ENCODE assay signal across 8 mouse cellular contexts in the genomic region with DNA sequence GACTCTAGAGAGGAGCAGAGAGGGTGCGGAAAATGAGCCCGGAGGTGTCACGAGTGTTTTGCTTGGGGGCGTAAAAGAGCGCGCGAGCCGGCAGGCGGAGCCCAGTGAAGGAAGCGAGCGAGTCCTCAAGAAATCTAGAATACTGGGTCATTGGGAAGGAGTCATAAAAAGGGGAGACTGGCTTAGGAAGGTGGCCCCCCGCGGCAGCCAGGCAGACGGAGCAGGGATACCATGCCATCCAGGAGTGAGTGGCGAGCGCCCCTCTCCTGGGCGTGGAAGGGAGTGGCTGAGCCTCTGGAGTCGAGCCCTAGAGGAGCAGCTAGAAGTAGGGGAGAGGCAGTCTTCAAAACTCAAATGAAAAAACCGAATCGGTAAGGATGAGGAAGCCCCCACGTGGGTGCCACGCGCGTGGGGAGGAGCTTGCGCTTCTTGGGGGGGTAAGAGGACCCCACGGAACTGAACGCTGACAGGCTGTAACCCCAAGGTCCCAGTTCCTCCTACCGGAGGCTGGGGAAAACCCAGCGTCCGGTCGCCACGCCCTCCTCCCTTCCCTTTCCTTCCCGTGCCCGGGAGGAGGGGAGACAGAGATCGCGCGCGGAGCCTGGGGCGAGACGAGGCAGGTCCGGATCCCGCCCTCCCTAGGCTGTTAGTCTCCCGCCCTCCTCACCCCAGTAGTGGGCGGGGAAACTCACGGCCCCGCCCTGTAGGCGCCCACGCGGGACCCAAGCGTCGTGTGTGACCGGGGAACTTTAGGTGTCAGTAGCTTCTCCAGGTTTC. TPM values are rescaled to one million over a fixed set of nuclear protein-coding genes. Genes with fewer than 3 reads are reported as not detected.
DNase-seq lines count a peak whose midpoint lies in the region; ATAC-seq and TF ChIP-seq lines count a peak whose summit lies in the region.

No protein-coding gene starts in this region.

- DNase-seq in gastrocnemius, adult 18-20 months (ENCODE audit: low spot score), result peak; percentile 67
- peak; percentile 25 for DNase-seq in hindbrain, postnatal 0 days (ENCODE audit: low spot score)
- peak; percentile 47 for DNase-seq in neural tube, embryonic 11.5 days (ENCODE audit: low spot score)
- peak; percentile 84 for DNase-seq in thymus, postnatal 4 days
- no peak for DNase-seq in layer of hippocampus, adult 8-10 months (ENCODE audit: low spot score in 2 of 2)

- peak overlapping the region; percentile 86 for H3K4me2 ChIP-seq in hindbrain, postnatal 0 days (ENCODE audit: low read depth, low read length)
- peak overlapping the region; percentile 92 for H3K4me2 ChIP-seq in liver, embryonic 15.5 days
- H3K4me2 ChIP-seq in neural tube, embryonic 11.5 days (ENCODE audit: low read depth), result peak overlapping the region; percentile 57

- peak; percentile 44; the same call in 1 of the 2 replicates for ATAC-seq in hindbrain, postnatal 0 days
- peak; percentile 80 for ATAC-seq in liver, embryonic 15.5 days (ENCODE audit: insufficient read depth)
- no peak; the same call in 1 of the 2 replicates for ATAC-seq in neural tube, embryonic 11.5 days (ENCODE audit: insufficient read depth, low FRiP score, low TSS enrichment)

- peaks cover under 1% of the 10 kb centered on the region for H3K4me1 ChIP-seq in ES-Bruce4 (ENCODE audit: control insufficient read depth, insufficient read depth, low read length)
- peaks cover 7% of the 10 kb centered on the region for H3K4me1 ChIP-seq in bone marrow, adult 2 months (ENCODE audit: control insufficient read depth, insufficient read depth, low read length)
- H3K4me1 ChIP-seq in hindbrain, postnatal 0 days (ENCODE audit: insufficient read depth, low read length), result peaks cover 11% of the 10 kb centered on the region; the same call in 1 of the 2 replicates
- peaks cover 85% of the 10 kb centered on the region for H3K4me1 ChIP-seq in liver, embryonic 15.5 days (replicated peaks)
- H3K4me1 ChIP-seq in neural tube, embryonic 11.5 days (ENCODE audit: control insufficient read depth, insufficient read depth, low read length), result peaks cover 9% of the 10 kb centered on the region

- TF ChIP-seq EP300 in ES-Bruce4 (IDR thresholded peaks at IDR 0.05; ENCODE audit: insufficient read depth, low read depth, low read length), result no peak

- no peaks in the 10 kb centered on the region for H3K9me3 ChIP-seq in ES-Bruce4 (replicated peaks; ENCODE audit: control insufficient read depth, insufficient read depth, low read length, poor library complexity, severe bottlenecking)
- no peaks in the 10 kb centered on the region for H3K9me3 ChIP-seq in hindbrain, postnatal 0 days (ENCODE audit: low read length)
- no peaks in the 10 kb centered on the region for H3K9me3 ChIP-seq in liver, embryonic 15.5 days (replicated peaks)
- H3K9me3 ChIP-seq in neural tube, embryonic 11.5 days (ENCODE audit: control insufficient read depth, low read length), result no peaks in the 10 kb centered on the region

- H3K27ac ChIP-seq in ES-Bruce4 (ENCODE audit: insufficient read depth, low read length), result no peak overlapping the region
- H3K27ac ChIP-seq in bone marrow, adult 2 months (ENCODE audit: control insufficient read depth, insufficient read depth, low read depth, low read length, poor library complexity), result peak overlapping the region; percentile 95
- H3K27ac ChIP-seq in hindbrain, postnatal 0 days, result peak overlapping the region; percentile 26; the same call in 1 of the 2 replicates
- H3K27ac ChIP-seq in liver, embryonic 15.5 days (replicated peaks), result peak overlapping the region; percentile 91
- H3K27ac ChIP-seq in neural tube, embryonic 11.5 days (ENCODE audit: low read depth, low read length), result no peak overlapping the region

- no peak for TF ChIP-seq CTCF in ES-Bruce4 (IDR thresholded peaks at IDR 0.05; ENCODE audit: low read depth, low read length)
- peak; percentile 15; the same call in 1 of the 2 replicates for TF ChIP-seq CTCF in bone marrow, adult 2 months (IDR thresholded peaks at IDR 0.05; ENCODE audit: control insufficient read depth, insufficient read depth, low read length)
- TF ChIP-seq CTCF in hindbrain, postnatal 0 days (IDR thresholded peaks at IDR 0.05; ENCODE audit: low read depth), result peak; percentile 2; the same call in 1 of the 2 replicates

- H3K27me3 ChIP-seq in ES-Bruce4 (ENCODE audit: control insufficient read depth, insufficient read depth, low read length, poor library complexity, severe bottlenecking), result no peaks in the 10 kb centered on the region
- H3K27me3 ChIP-seq in hindbrain, postnatal 0 days (ENCODE audit: insufficient read depth, low read length), result peaks cover 38% of the 10 kb centered on the region
- H3K27me3 ChIP-seq in liver, embryonic 15.5 days, result no peaks in the 10 kb centered on the region
- peaks cover 56% of the 10 kb centered on the region for H3K27me3 ChIP-seq in neural tube, embryonic 11.5 days (ENCODE audit: control insufficient read depth, insufficient read depth, low read length)

- peak overlapping the region; percentile 95 for H3K4me3 ChIP-seq in ES-Bruce4 (ENCODE audit: low read depth, low read length)
- peak overlapping the region; percentile 96 for H3K4me3 ChIP-seq in bone marrow, adult 2 months (replicated peaks; ENCODE audit: control insufficient read depth, low read depth, low read length)
- H3K4me3 ChIP-seq in hindbrain, postnatal 0 days (ENCODE audit: low read length), result peak overlapping the region; percentile 45
- peak overlapping the region; percentile 72 for H3K4me3 ChIP-seq in liver, embryonic 15.5 days (replicated peaks)
- peak overlapping the region; percentile 37 for H3K4me3 ChIP-seq in neural tube, embryonic 11.5 days (ENCODE audit: low read depth, low read length)

- no peaks in the 10 kb centered on the region for H3K36me3 ChIP-seq in ES-Bruce4 (ENCODE audit: control insufficient read depth, insufficient read depth, low read length, poor library complexity, severe bottlenecking)
- H3K36me3 ChIP-seq in hindbrain, postnatal 0 days (ENCODE audit: insufficient read depth, low read length), result no peaks in the 10 kb centered on the region
- H3K36me3 ChIP-seq in liver, embryonic 15.5 days (replicated peaks), result peaks cover 22% of the 10 kb centered on the region
- no peaks in the 10 kb centered on the region for H3K36me3 ChIP-seq in neural tube, embryonic 11.5 days (ENCODE audit: control insufficient read depth, insufficient read depth, low read length)

- under 1% methylated on average over 51 of the region's 52 CpGs for WGBS in bone marrow, adult 2 months
- 1% methylated on average over 47 of the region's 52 CpGs for whole genome bisulfite sequencing in hindbrain, postnatal 0 days
- under 1% methylated on average over 51 of the region's 52 CpGs for WGBS in liver, embryonic 15.5 days (ENCODE audit: insufficient replicate concordance)
- WGBS in neural tube, embryonic 11.5 days, result under 1% methylated on average over 44 of the region's 52 CpGs

- H3K9ac ChIP-seq in ES-Bruce4 (ENCODE audit: low read depth, poor library complexity, severe bottlenecking), result peak overlapping the region; percentile 77
- peak overlapping the region; percentile 44 for H3K9ac ChIP-seq in hindbrain, postnatal 0 days (replicated peaks; ENCODE audit: low read length)
- H3K9ac ChIP-seq in liver, embryonic 15.5 days, result peak overlapping the region; percentile 88
- H3K9ac ChIP-seq in neural tube, embryonic 11.5 days (ENCODE audit: low read length), result peak overlapping the region; percentile 35; the same call in 1 of the 2 replicates

- TF ChIP-seq POLR2A in ES-Bruce4 (IDR thresholded peaks at IDR 0.05; ENCODE audit: insufficient read depth, low read length), result no peak
- peak; percentile 53; the same call in 1 of the 2 replicates for TF ChIP-seq POLR2A in bone marrow, adult 2 months (IDR thresholded peaks at IDR 0.05; ENCODE audit: borderline replicate concordance, control insufficient read depth, low read depth, low read length)

RNA-seq across cellular contexts. Expression of gene Tgfb1, which starts 2.2 kb away (rescaled TPM):
- 22.9 and 25.6 TPM in 2 replicates for polyA plus RNA-seq in ES-Bruce4 (2011; ENCODE audit: insufficient read depth, insufficient read length, low read depth, missing spikeins)
- polyA plus RNA-seq in bone marrow, adult 2 months (2011; ENCODE audit: insufficient read depth, insufficient read length, low replicate concordance, missing spikeins), result 53.9 and 75.5 TPM in 2 replicates
- total RNA-seq in gastrocnemius, adult 18-20 months (2021), result 1 to 10 TPM; 3.9 to 7.8 TPM
- total RNA-seq in hindbrain, postnatal 0 days (2014; rRNA removed), result 2.3 and 2.4 TPM in 2 replicates
- 0.76 and 0.98 TPM in 2 replicates for polyA plus RNA-seq in hindbrain, postnatal 0 days (2015; fragmentation: Nextera tagmentation; extraction: Ambion mirVana)
- polyA plus RNA-seq in liver, embryonic 15.5 days (2015; fragmentation: Nextera tagmentation; extraction: Ambion mirVana), result 5.0 and 6.0 TPM in 2 replicates
- polyA plus RNA-seq in neural tube, embryonic 11.5 days (2014; fragmentation: Nextera tagmentation; extraction: Ambion mirVana), result 1.2 and 1.6 TPM in 2 replicates
- 10 to 100 TPM in 2 of 4 experiments, 1 to 10 TPM in 2; 7.2 to 26.4 (median 15.7) TPM for total RNA-seq in layer of hippocampus, adult 8-10 months (2022)

RNA-seq across cellular contexts. Expression of gene B9d2, which starts 8.4 kb away (rescaled TPM):
- polyA plus RNA-seq in ES-Bruce4 (2011; ENCODE audit: insufficient read depth, insufficient read length, low read depth, missing spikeins), result 7.9 and 15.2 TPM in 2 replicates
- polyA plus RNA-seq in bone marrow, adult 2 months (2011; ENCODE audit: insufficient read depth, insufficient read length, low replicate concordance, missing spikeins), result 19.1 and 40.8 TPM in 2 replicates
- total RNA-seq in gastrocnemius, adult 18-20 months (2021), result 1 to 10 TPM; 7.3 to 7.8 TPM
- 29.5 and 51.3 TPM in 2 replicates for total RNA-seq in hindbrain, postnatal 0 days (2014; rRNA removed)
- polyA plus RNA-seq in hindbrain, postnatal 0 days (2015; fragmentation: Nextera tagmentation; extraction: Ambion mirVana), result 50.8 and 55.6 TPM in 2 replicates
- 19.9 and 23.2 TPM in 2 replicates for polyA plus RNA-seq in liver, embryonic 15.5 days (2015; fragmentation: Nextera tagmentation; extraction: Ambion mirVana)
- polyA plus RNA-seq in neural tube, embryonic 11.5 days (2014; fragmentation: Nextera tagmentation; extraction: Ambion mirVana), result 33.4 and 37.2 TPM in 2 replicates
- 10 to 100 TPM; 21.0 to 23.9 (median 21.8) TPM for total RNA-seq in layer of hippocampus, adult 8-10 months (2022)

RNA-seq across cellular contexts. Expression of gene Tmem91, which starts 14.0 kb away (rescaled TPM):
- 3.3 and 3.7 TPM in 2 replicates for polyA plus RNA-seq in ES-Bruce4 (2011; ENCODE audit: insufficient read depth, insufficient read length, low read depth, missing spikeins)
- polyA plus RNA-seq in bone marrow, adult 2 months (2011; ENCODE audit: insufficient read depth, insufficient read length, low replicate concordance, missing spikeins), result 2.9 TPM in 1 of 2 replicates, not detected in the other
- not detected for total RNA-seq in gastrocnemius, adult 18-20 months (2021)
- 62.1 and 115 TPM in 2 replicates for total RNA-seq in hindbrain, postnatal 0 days (2014; rRNA removed)
- 182 and 185 TPM in 2 replicates for polyA plus RNA-seq in hindbrain, postnatal 0 days (2015; fragmentation: Nextera tagmentation; extraction: Ambion mirVana)
- 0.96 and 1.0 TPM in 2 replicates for polyA plus RNA-seq in liver, embryonic 15.5 days (2015; fragmentation: Nextera tagmentation; extraction: Ambion mirVana)
- 1.6 and 1.7 TPM in 2 replicates for polyA plus RNA-seq in neural tube, embryonic 11.5 days (2014; fragmentation: Nextera tagmentation; extraction: Ambion mirVana)
- 10 to 100 TPM; 10.8 to 16.2 (median 15.1) TPM for total RNA-seq in layer of hippocampus, adult 8-10 months (2022)

RNA-seq across cellular contexts. Expression of gene Ccdc97, which starts 29.9 kb away (rescaled TPM):
- 43.4 and 46.9 TPM in 2 replicates for polyA plus RNA-seq in ES-Bruce4 (2011; ENCODE audit: insufficient read depth, insufficient read length, low read depth, missing spikeins)
- 33.4 and 65.4 TPM in 2 replicates for polyA plus RNA-seq in bone marrow, adult 2 months (2011; ENCODE audit: insufficient read depth, insufficient read length, low replicate concordance, missing spikeins)
- 10 to 100 TPM; 42.1 to 43.5 TPM for total RNA-seq in gastrocnemius, adult 18-20 months (2021)
- 41.2 and 43.1 TPM in 2 replicates for total RNA-seq in hindbrain, postnatal 0 days (2014; rRNA removed)
- polyA plus RNA-seq in hindbrain, postnatal 0 days (2015; fragmentation: Nextera tagmentation; extraction: Ambion mirVana), result 23.1 and 26.6 TPM in 2 replicates
- 9.7 and 10.6 TPM in 2 replicates for polyA plus RNA-seq in liver, embryonic 15.5 days (2015; fragmentation: Nextera tagmentation; extraction: Ambion mirVana)
- 35.7 and 39.5 TPM in 2 replicates for polyA plus RNA-seq in neural tube, embryonic 11.5 days (2014; fragmentation: Nextera tagmentation; extraction: Ambion mirVana)
- 10 to 100 TPM; 60.6 to 64.6 (median 62.8) TPM for total RNA-seq in layer of hippocampus, adult 8-10 months (2022)

RNA-seq across cellular contexts. Expression of gene Exosc5, which starts 30.0 kb away (rescaled TPM):
- polyA plus RNA-seq in ES-Bruce4 (2011; ENCODE audit: insufficient read depth, insufficient read length, low read depth, missing spikeins), result 53.7 and 71.1 TPM in 2 replicates
- 21.7 and 39.8 TPM in 2 replicates for polyA plus RNA-seq in bone marrow, adult 2 months (2011; ENCODE audit: insufficient read depth, insufficient read length, low replicate concordance, missing spikeins)
- total RNA-seq in gastrocnemius, adult 18-20 months (2021), result 10 to 100 TPM; 19.9 to 21.3 TPM
- total RNA-seq in hindbrain, postnatal 0 days (2014; rRNA removed), result 27.9 and 33.9 TPM in 2 replicates
- 36.5 and 39.2 TPM in 2 replicates for polyA plus RNA-seq in hindbrain, postnatal 0 days (2015; fragmentation: Nextera tagmentation; extraction: Ambion mirVana)
- 46.1 and 50.8 TPM in 2 replicates for polyA plus RNA-seq in liver, embryonic 15.5 days (2015; fragmentation: Nextera tagmentation; extraction: Ambion mirVana)
- polyA plus RNA-seq in neural tube, embryonic 11.5 days (2014; fragmentation: Nextera tagmentation; extraction: Ambion mirVana), result 49.8 and 54.4 TPM in 2 replicates
- 10 to 100 TPM; 23.1 to 32.2 (median 27.5) TPM for total RNA-seq in layer of hippocampus, adult 8-10 months (2022)

Comparison
In these comparisons a context has a peak if more than half of its experiments do, and no peak if none do; other contexts are left out.
1. H3K27ac ChIP-seq: peak in bone marrow, adult 2 months (single experiment), hindbrain, postnatal 0 days (single experiment) and liver, embryonic 15.5 days (single experiment); none in ES-Bruce4 (single experiment) and neural tube, embryonic 11.5 days (single experiment).
2. H3K4me3 ChIP-seq: peak in every context shown above with its lines; median percentile 96 in bone marrow, adult 2 months; 95 in ES-Bruce4; 72 in liver, embryonic 15.5 days; 45 in hindbrain, postnatal 0 days; 37 in neural tube, embryonic 11.5 days.
3. H3K9ac ChIP-seq: peak in every context shown above with its lines; median percentile 88 in liver, embryonic 15.5 days; 77 in ES-Bruce4; 44 in hindbrain, postnatal 0 days; 35 in neural tube, embryonic 11.5 days.
4. DNase-seq: peak in gastrocnemius, adult 18-20 months (single experiment), hindbrain, postnatal 0 days (single experiment), neural tube, embryonic 11.5 days (single experiment) and thymus, postnatal 4 days (single experiment); none in layer of hippocampus, adult 8-10 months (0 of 2).
5. RNA of gene Tmem91, which starts 14.0 kb away (polyA plus RNA-seq): 182 to 185 TPM in hindbrain, postnatal 0 days; 3.3 to 3.7 TPM in ES-Bruce4, 2.9 TPM in bone marrow, adult 2 months, 1.6 to 1.7 TPM in neural tube, embryonic 11.5 days and 0.96 to 1.0 TPM in liver, embryonic 15.5 days; every median in the first group is over 10 times any median in the second.
6. Peak in every context shown above with its lines, with median percentiles within 50 percentile points of each other: H3K4me2 ChIP-seq.